In the genomic region with DNA sequence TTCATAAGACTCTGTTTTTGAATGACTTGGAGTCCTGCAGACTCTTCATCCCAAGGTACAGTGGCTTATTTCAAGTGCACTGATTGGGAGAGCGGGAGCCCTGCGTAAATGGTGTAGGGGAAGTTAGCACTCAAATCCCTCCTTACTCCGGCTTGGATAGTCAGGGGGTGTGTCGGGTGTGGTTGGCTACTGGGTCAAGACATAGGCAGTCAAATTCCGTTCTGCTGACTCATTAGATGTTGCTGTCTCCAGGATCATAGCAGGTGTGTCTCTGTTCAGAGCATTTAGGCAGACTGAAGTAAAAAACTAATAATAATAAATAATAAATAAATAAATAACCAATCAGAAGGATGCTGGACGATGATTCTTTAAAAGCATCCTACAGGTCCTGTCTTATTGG, we compare ENCODE assay signal across 7 mouse cellular contexts. TPM values are rescaled to one million over a fixed set of nuclear protein-coding genes. Genes with fewer than 3 reads are reported as not detected.
A peak's percentile ranks its signal among the peaks of the same experiment; 100 is the strongest.
DNase-seq lines count a peak whose midpoint lies in the region.

No protein-coding gene starts in this region.

- peak; percentile 31 for DNase-seq in urinary bladder, postnatal 14 days (ENCODE audit: low spot score)
- no peak for DNase-seq in urinary bladder, postnatal 4 days (ENCODE audit: low spot score in 2 of 2)
- DNase-seq in ES-CJ7 (ENCODE audit: low read depth, low spot score) (peak; percentile 62), R1 (ENCODE audit: low read depth, low spot score) (peak; percentile 39)
- DNase-seq in layer of hippocampus, adult 8-10 months (ENCODE audit: low spot score in 2 of 2): no peak
- DNase-seq in kidney, adult 9 months: no peak
- DNase-seq in left cerebral cortex, postnatal 25 days (ENCODE audit: low spot score in 2 of 2): no peak

- intact Hi-C loops in left cerebral cortex, postnatal 25 days (cut with DNase I): no loop called here

RNA-seq across cellular contexts. Expression of gene Ano6, which starts 27.2 kb away (rescaled TPM):
- 10 to 100 TPM; 27.0 to 34.1 (median 29.7) TPM for total RNA-seq in layer of hippocampus, adult 8-10 months (2022)
- 10 to 100 TPM; 21.1 to 22.2 TPM for total RNA-seq in left cerebral cortex, postnatal 25 days (2021)

Comparison
In these comparisons a context has a peak if more than half of its experiments do, and no peak if none do; other contexts are left out.
1. DNase-seq: peak in urinary bladder, postnatal 14 days (single experiment), ES-CJ7 (single experiment) and R1 (single experiment); none in urinary bladder, postnatal 4 days (0 of 2), layer of hippocampus, adult 8-10 months (0 of 2), kidney, adult 9 months (single experiment) and left cerebral cortex, postnatal 25 days (0 of 2).